Mouse (Mus musculus) cerebellum, adult (tissue): Measurements from ENCODE around the gene Rab6b.
A peak's percentile ranks its signal among the peaks of the same experiment; 100 is the strongest.

Source experiments
- ATAC-seq: cut with Nextera tagmentation; 2 replicates; pipeline ENCODE4 v1.9.2; 2017; ENCODE audit warnings: mild to moderate bottlenecking, moderate library complexity, mixed read lengths; ENCODE audit not compliant: insufficient number of reproducible peaks, low FRiP score, low TSS enrichment

Gene Rab6b

DNA sequence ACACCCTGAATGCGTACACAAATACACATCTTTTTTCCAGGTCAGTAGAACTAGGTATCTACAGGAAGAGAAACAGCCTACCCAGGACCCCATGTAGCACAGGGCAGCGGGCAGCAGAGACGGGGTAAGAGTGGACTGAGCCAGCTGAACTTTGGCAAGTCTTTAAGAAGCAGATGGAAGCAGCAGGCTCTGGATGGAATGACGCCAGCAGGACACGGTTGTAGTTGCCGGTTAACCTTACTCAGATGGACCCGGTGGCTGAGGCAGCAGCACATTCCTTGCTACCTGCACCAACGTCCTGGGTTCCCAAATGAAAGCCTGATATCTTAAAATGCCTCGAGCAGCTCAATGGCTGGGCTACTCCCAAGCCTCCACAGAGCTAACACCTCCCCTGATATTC, 75.2 kb downstream of the Rab6b start:
- peak; percentile 68 for ATAC-seq

DNA sequence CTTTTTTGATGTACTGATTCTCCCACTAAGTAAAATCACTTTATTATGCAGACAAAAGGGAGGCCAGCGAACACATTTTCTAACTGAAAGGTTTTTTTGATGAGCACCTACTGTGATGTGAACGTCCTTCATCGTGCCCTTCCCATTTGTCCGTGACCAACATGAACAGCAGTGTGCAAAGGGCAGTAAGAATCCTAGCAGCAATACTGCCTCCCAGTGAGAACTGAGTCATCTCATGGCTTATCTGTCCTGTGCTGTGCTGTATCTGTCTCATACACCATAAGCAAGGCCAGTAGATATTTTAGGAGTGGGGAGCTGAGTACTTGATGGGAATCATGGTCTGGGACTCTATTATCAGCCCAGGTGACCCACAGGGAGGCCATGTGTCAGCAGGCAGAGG, 76.8 kb downstream of the Rab6b start:
- ATAC-seq = no peak

- ATAC-seq = peak; percentile 97
Measured at GRCm38 (mm10) chr9:103201561-103202260, 90.1 kb downstream of the Rab6b start, which contains the start of gene Srprb. TSS of gene Srprb (minus strand) at chr9:103202137.

- no peak for ATAC-seq
Measured at GRCm38 (mm10) chr9:103205786-103206185, 94.2 kb downstream of the Rab6b start.

DNA sequence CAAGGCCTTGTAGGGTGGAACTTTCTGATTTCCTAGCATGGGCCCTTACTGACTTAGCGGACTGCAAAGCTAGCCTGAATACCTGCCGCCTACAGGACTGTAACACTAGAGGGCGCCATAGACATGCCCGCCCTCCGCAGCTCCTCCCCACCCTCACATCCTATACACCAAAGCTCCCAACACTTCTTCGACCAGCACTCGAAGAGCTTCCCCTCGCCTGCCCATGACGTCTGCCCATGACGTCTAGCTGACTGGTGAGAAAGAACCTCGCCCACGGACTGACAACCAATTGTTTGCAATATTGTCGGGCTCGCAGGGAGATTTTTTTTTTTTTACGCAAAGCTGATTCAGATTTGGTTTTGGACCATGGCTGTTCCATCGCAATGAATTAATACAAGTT, 96.3 kb downstream of the Rab6b start:
- peak; percentile 80 for ATAC-seq

DNA sequence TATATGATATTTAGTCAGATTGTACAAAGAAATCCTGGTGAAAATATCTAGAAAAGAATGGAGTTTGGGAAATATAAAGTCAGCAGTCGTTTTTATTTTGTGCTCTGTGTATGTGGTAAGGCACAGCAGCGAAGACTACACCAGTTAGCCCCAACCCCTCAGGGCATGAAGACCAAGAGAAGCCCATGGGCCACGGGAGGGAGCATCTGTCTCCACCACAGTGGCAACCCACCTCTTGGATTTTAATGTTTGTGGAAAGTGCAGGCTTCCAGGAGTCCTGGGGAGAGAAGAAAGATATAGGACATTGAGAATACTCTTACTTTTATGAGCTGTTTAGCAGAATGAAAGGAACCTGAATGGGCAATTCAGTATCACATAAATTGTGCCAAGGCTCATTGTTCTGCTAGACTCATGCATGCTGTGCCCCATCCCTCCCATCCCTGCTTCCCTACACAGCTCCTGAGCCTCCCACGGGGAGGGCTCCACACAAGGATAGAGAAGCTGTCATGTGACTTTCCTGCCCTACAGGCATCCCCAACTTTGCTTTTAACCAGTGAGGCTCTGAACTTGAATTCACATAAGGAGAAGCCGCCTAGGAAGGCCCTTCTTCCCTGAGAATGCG, 97.3 kb downstream of the Rab6b start:
- no peak for ATAC-seq

GRCm38 (mm10) chr9:103212654-103213420, 101.2 kb downstream of the Rab6b start:
- ATAC-seq = no peak

- no peak for ATAC-seq
Measured at GRCm38 (mm10) chr9:103213631-103214030, 102.0 kb downstream of the Rab6b start.

DNA sequence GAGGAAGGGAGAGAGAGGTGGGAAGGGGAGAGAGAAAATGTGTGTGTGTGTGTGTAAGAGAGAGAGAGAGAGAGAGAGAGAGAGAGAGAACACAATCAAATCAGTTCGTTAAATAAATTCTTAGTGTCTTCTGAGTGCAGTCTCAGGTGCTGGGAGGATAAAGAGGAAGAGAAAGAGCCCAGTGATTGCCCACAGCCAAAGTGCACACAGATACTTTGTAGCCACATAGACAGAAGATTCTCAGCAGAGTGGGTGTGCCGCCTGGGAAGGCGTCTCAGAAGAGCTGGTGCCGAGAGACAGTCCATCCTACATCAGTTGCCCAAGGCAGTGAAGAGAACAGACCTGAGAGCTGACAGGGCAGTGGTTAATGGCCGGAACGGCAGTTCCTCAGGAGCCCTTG, 102.7 kb downstream of the Rab6b start:
- no peak for ATAC-seq

DNA sequence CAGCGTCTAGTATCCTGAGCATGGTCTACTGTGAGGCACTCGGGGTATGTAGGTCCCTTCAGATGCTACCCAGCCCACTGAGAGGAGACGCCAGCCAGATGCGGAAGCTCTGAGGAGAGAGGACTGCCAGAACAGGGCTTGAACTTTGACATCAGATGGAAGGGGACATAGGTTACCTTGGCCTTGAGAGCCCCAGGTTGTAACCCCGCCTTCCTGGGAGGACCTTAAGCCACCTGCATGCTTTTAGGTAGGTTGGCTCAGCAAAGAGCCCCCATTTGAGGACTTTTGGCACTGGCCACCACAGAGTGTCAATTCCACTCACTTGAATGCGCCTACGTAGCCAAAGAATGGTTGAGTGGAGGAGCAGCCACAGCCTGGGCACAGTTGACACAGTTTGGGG, 113.1 kb downstream of the Rab6b start:
- no peak for ATAC-seq

GRCm38 (mm10) chr9:103225464-103225863, 113.9 kb downstream of the Rab6b start:
- no peak for ATAC-seq

GRCm38 (mm10) chr9:103226806-103227205, 115.2 kb downstream of the Rab6b start:
- ATAC-seq = no peak

- ATAC-seq = no peak
Measured at GRCm38 (mm10) chr9:103227760-103228159, 116.2 kb downstream of the Rab6b start.

DNA sequence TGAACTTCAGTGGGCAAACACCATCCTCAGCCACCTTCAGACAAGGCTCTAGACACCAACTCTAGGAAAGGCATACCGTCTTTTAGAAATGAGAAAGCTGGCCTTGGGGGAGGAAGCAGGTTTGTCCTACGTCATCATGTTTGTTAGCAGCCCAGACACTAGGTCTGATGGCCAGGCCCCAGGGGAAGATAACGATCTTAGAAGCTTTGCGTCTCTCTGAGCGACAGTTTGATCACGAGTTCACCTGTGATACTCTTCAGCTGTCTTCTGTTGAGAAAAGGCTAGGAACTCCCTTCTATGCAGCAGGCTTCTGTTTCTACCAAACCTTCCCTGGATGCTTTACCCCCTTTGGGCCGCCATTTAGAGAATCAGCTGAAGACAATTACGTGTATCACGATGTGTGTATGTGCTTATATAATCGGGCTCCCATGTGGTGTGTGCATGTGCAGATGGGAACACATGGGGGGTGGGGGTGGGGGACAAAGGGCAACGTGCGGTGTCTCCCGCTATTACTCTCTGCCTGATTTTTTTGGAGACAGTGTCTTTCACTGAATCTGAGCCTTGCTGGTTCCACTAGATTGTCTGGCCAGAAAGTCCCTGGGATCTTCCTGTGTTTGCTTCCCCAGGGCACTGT, 116.9 kb downstream of the Rab6b start:
- ATAC-seq = no peak

GRCm38 (mm10) chr9:103229037-103229867, 117.7 kb downstream of the Rab6b start:
- no peak for ATAC-seq

DNA sequence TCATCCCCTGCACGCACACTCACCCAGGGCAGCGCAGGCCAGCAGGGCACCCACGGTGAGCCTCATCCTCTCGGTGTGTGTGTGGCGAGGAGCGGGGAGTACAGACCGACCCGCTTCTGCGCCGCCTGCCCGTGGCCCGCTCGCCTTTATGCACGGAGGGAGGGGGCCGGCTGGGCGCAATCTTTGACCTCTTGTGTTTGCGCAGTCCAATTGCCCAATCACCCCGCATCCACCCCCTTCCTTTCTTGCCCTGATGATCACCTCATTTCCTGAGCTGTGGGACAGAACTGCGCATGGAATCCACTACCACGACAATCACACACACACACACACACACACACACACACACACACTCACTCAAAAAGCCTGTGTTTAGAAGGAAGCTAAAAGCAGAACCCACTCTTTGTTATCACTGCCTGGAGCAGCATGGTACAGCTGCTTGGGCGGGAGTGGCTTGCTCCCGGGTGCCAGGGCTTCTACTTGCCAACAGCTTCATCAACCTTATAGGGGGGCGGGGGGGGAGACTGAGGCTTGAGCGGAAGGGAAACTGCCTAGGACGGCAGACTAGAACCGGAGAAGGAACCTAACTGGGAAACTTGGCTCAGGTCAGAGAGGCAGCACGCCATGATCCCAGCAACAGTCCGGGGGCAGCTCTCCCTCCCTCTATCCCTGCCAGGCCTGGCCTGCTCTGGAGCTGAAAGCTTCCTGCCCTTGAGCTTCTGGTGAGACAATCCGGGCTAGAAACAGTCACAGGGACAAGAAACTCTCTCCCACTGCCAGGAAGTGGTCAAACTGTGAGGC, 118.8 kb downstream of the Rab6b start, which contains the start of the genes Gm20425 and Trf:
TSS of gene Gm20425 (minus strand) at position 157 of the 801 bp plus-strand sequence.
TSS of gene Trf (minus strand) at position 294 of the 801 bp plus-strand sequence.
- peak; percentile 31; the same call in 1 of the 2 replicates for ATAC-seq

- no peak for ATAC-seq
Measured at GRCm38 (mm10) chr9:103232232-103233005, 120.8 kb downstream of the Rab6b start.

DNA sequence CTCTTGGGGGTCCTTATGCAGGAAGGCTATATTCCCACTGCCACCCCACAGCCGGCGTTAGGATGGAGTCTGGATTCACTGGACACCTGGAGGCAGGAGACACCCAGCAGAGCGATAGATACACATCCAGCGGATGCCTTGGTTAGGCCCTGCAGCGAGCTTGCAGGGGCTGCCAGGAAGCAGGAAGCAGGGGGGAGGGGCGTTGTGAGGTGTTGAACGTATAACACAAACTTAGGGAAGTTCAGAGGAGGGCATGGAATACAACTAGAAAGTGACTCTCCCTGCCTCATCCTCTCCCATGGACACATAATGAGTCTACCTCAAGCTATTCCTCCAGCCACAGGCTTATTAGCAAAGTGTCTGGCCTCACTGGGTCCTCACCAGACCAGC, 121.4 kb downstream of the Rab6b start:
- ATAC-seq = no peak
